Mouse (Mus musculus) kidney, adult 2 months (tissue): Measurements from ENCODE around the gene Vps51.

Experiments used
- CTCF ChIP-seq: fragments of 200-500 bp; conservative IDR thresholded peaks from 2 replicates; pipeline ENCODE4 v1.5.1; 2011; ENCODE audit warnings: low read depth, mild to moderate bottlenecking, control low read depth, low read length, moderate library complexity, mixed read lengths; ENCODE audit not compliant: insufficient read depth, insufficient read length
- POLR2A ChIP-seq: fragments of 200-500 bp; IDR thresholded peaks from one replicate; pipeline ENCODE4 v1.6.1; 2011; ENCODE audit warnings: low read depth, low read length, control low read depth

- TF ChIP-seq CTCF (no peak), POLR2A (no peak)
Measured at GRCm38 (mm10) chr19:6069851-6070250, 7.2 kb downstream of the Vps51 start.
